13 mouse cellular contexts compared by ENCODE assay signal in the genomic region with DNA sequence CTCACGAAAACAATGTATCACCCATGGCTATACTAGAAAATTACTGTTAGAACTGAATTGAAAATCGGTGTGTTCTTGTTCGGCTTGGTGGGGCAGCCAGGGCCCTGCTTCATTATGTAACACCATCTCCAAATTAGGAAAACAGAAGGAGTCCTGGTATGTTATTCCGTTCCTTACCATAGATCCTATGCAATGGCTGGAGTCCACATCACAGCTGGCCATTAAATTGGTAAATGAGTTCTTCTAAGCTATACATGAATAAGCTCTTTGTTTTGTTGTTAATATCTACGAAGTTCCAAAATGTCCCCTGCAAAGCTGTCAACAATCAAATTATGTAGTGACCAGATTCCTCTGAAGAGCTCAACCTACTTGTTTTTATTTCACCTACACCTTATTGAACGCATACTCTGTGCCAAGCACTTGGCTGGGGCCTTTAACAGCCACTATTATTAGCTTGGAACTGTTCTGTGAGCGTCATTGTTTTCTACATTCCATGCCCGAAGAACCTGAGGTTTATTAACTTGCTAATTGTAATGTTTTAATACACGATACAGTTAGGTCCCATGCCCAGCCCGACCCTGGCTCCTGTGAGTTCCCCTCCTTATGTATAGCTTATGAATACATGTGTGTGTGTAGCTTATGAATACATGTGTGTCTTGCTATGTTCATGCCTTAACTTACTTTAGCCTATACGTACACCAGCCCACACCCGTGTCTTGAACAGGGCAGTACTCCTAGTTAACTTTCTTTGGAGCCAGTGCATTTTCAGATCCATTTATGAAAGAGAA.
"Had no signal": no experiment of that assay in that cellular context is flagged by ENCODE, and none has a peak within 500 bp of the region (broad histone marks: within the 10 kb centered on the region; RNA-seq: fewer than 3 reads in every experiment).

No protein-coding gene starts in this region.

- H3K27me3 ChIP-seq: intestine, embryonic 15.5 days; kidney, embryonic 15.5 days; liver, embryonic 15.5 days; midbrain, embryonic 12.5 days; neural tube, embryonic 13.5 days had no signal

- H3K27ac ChIP-seq: intestine, embryonic 15.5 days; kidney, embryonic 15.5 days; liver, embryonic 15.5 days; midbrain, embryonic 12.5 days; neural tube, embryonic 13.5 days had no signal

- H3K4me2 ChIP-seq: intestine, embryonic 15.5 days; kidney, embryonic 15.5 days; liver, embryonic 11.5 days; liver, embryonic 15.5 days; lung, embryonic 14.5 days; midbrain, embryonic 12.5 days; neural tube, embryonic 13.5 days had no signal

- H3K4me3 ChIP-seq: intestine, embryonic 15.5 days; kidney, embryonic 15.5 days; liver, embryonic 15.5 days; midbrain, embryonic 12.5 days; neural tube, embryonic 13.5 days had no signal

- DNase-seq: lung, embryonic 14.5 days; lung, postnatal 10 days; lung, postnatal 4 days; right cerebral cortex, adult 18-20 months; right cerebral cortex, postnatal 25 days; thymus, postnatal 4 days had no signal

- H3K9ac ChIP-seq: intestine, embryonic 15.5 days; kidney, embryonic 15.5 days; liver, embryonic 15.5 days; lung, embryonic 14.5 days; midbrain, embryonic 12.5 days; neural tube, embryonic 13.5 days had no signal

- H3K4me1 ChIP-seq: liver, embryonic 15.5 days; neural tube, embryonic 13.5 days had no signal

- H3K36me3 ChIP-seq: intestine, embryonic 15.5 days; kidney, embryonic 15.5 days; liver, embryonic 15.5 days; midbrain, embryonic 12.5 days; neural tube, embryonic 13.5 days had no signal

- ATAC-seq: intestine, embryonic 15.5 days; midbrain, embryonic 16.5 days had no signal

- H3K9me3 ChIP-seq: intestine, embryonic 15.5 days; kidney, embryonic 15.5 days; liver, embryonic 15.5 days; midbrain, embryonic 12.5 days; neural tube, embryonic 13.5 days had no signal
